Mouse (Mus musculus) urinary bladder, postnatal 10 days (tissue): ENCODE data around the gene Mrpl48.
"Not testable (repeated sequence)": the region's sequence is repeated elsewhere in the genome, so short reads cannot be mapped to it uniquely, and the experiment has no call there.

Experiments
- DNase-seq: peaks from one replicate; pipeline ENCODE4 v3.0.0; 2022; ENCODE audit warnings: low spot score

The Mrpl48 gene

DNA sequence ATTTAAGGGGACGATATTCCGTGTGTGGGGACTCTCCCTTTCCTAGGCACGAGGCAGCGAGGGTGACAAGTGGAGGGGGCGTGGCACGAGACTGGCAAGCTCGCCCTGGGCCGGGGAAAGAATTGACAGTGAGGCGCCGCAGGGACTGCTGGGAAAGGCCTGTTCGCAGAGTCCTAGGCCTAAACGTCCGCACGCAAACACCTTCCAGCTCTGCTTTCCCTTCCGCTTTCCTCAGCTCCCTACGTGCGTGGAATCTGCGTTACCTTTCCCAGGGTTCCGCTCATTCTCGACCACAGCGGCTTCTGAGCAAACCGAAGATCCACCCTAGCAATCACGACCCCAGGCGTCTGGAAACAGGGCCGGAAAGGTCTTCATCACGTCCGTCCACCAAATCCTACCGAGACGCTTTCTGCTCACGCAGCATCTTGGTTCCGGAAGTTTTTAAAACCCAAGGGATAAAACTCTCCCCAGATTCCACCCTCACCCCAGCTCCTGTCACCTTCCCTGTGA lies 25.3 kb downstream of the Mrpl48 start:
- peak; percentile 42 for DNase-seq

DNA sequence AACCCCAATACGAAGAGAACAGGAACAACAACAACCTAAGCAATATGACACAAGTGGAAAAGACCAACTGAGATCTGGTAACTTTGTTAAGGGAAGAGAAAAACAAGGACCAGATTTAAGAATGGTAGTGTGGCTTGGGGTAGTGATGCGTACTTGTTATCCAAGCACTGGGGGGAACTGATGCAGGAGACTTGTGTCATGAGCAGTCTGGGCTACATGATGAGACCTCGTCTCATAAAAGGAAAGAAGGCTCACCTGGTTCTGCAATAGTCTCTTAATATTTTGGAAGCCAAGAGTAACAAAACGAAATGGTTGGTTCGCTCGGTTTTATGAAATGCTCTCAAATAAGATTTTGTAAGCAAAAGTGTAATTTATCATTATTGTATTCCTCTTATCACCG lies 25.9 kb downstream of the Mrpl48 start:
- no peak for DNase-seq

DNA sequence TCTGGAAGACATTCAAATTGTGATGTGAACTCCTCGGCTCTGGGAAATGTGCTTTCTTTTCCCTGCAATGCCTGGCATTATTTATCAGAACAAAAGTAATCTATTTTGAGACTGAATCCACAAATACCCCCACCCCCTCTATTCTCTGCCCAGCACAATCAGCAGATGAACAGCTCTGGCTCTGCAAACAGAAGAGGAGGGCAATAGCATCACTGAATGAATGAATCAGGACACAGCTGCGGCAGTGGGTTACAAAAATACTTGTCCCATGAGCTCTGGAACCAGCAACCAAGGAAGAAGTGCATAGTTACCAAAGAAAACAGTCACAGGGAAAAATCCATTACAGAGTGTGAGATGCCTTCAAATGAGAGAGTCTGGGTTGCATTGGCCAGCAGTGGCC lies 29.3 kb downstream of the Mrpl48 start:
- no peak for DNase-seq

DNA sequence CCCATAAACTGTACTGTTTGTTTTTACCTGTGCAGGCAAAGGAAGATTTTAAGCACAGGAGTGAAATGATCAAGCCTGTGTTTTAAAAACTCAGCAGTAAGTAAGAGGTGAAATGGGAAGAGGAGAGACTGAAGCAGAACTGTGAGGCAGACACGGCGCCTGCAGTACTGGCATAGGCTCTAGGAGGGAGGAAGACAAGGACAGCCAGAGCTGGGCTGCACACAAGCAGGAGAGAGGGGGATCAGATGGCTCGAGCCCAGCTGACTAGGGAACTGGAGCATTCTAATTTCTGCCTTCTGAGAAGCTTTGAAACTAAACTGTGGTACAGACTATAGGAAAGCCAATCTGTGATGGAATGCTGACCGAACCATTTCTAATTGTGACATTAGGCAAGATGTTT lies 35.4 kb downstream of the Mrpl48 start:
- no peak for DNase-seq

DNA sequence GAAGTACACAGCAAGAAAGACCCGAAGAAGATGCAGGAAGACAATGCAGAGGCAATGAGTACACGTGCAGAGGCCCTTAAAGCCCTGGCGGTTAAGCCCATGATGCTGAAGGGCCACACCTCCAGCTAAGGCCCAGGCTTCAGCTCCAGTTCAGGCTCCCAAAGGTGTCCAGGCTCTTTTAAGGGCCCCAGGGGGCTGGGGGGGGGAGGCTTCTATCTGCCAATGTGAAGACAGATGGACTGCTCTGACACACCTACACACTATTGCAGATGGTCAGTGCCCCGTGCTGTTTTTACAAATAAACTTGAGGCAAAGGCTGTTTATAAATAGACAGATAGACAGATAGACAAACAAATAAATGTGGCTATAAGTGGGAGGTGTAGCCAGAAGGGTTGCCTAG lies 36.0 kb downstream of the Mrpl48 start:
- DNase-seq, result no peak

- DNase-seq, result no peak
These were observed 37.0 kb downstream of the Mrpl48 start for GRCm38 (mm10) chr7:100570930-100571715.

DNA sequence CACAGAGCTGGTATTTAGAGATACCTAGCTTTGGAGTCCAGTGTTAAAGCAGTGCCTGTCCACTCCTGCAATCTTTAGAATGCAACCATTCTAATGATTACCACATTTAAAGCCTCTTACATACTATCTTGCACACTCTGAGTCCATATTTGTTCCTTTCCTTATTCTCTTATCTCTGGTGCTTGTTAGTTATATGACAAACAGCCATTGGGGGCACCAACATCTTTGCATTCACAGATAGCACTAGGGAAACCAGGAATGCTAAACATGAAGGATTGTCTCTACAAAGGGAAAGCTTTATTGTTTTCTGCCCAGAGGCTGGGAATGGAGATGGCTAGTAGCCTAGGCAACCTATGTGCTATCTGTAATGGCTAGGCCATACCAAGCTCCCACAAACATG lies 38.2 kb downstream of the Mrpl48 start:
- DNase-seq, result no peak

- not testable (repeated sequence) for DNase-seq
These were observed 40.9 kb downstream of the Mrpl48 start for GRCm38 (mm10) chr7:100567238-100567637.

GRCm38 (mm10) chr7:100561861-100562587 lies 46.1 kb downstream of the Mrpl48 start:
- no peak for DNase-seq

DNA sequence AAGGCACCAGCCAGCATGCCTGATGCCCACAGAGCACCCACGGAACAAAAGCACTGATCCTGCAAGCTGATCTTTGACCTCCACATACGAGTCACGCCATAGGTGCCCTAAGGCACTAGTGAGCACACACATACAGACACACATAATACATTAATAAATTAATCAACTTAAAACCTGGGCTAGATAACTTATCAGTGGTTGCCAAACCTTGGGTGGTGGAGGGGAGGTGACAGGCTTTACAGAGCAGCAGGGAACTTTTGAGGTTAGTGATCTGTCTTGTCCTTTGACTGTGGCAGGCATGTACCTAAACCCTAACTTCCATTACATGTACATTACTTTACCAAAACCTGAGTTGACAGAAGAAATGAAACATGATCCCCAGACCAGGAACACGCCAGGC lies 48.8 kb downstream of the Mrpl48 start:
- no peak for DNase-seq

DNA sequence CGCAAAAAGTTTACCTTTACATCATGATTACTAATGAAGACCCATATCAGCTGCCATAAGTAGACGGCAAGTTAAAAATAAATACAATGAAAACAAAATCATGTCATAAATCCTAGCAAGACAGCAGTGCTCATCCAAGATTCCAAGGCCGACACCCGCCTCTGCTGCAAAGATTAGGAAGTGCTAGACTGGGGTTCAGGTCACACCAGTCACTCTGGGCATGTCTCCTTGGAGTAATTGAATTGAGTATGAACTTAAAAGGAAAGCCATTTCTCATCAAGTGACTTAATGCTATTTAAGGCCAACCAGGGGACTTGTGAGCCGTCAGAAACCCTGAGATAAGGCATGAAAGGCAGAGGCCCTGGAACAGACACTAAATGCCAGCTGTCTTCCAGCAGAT lies 50.9 kb downstream of the Mrpl48 start:
- no peak for DNase-seq

- no peak for DNase-seq
These were observed 52.6 kb downstream of the Mrpl48 start for GRCm38 (mm10) chr7:100555431-100555951.

- no peak for DNase-seq
These were observed 53.2 kb downstream of the Mrpl48 start for GRCm38 (mm10) chr7:100554939-100555338.

DNA sequence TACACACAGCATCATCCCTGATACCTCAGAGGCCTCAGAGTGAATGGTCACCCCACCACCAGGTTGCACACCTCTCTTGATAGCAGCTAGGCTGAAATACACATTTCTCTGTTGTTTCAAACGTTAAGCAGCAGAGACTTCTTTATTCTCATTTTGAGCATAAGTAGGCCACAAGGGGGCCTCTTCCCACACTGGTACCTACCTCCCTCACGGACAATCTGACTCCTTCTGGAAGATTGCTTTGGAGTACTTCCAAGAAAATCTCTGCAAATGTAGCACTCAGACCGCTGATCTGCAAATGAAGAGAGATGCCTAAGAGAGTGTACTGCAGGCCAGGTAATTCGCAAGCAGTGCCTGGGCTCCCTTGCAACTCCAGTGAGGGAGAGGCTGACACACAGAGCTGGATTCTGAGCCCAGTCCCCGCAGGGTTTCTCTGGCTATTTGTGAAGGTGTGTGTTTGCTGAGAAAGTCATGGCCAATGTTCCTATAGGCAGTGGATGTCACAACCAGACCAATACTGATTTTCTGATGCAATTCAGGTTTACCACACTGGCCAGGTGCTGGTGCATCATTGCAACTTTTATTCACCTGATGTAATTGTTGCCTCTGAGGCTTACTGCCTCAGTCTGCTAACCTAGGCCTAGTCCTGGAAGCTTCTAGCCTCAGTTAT lies 57.6 kb downstream of the Mrpl48 start:
- no peak for DNase-seq

DNA sequence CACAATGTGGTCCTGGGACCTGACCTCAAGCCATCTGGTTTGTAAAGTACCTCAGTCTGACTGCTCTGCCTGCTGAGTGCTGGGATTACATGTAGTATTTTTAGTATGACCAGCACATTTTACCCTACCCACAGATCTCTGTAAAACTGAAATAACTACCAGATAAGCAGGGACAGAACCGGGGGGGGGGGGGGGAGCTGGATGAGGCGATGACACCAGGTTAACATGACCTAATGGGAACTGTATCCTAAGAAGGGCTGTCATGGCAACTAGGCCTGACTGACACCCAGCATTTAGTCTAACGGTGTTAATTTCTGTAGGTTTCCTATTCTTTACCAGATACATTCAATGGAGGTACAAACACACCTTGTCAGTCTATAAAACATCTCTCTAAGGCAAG lies 58.3 kb downstream of the Mrpl48 start:
- DNase-seq, result no peak

GRCm38 (mm10) chr7:100547631-100548030 lies 60.5 kb downstream of the Mrpl48 start:
- no peak for DNase-seq

GRCm38 (mm10) chr7:100544437-100544836 lies 63.7 kb downstream of the Mrpl48 start:
- no peak for DNase-seq

DNA sequence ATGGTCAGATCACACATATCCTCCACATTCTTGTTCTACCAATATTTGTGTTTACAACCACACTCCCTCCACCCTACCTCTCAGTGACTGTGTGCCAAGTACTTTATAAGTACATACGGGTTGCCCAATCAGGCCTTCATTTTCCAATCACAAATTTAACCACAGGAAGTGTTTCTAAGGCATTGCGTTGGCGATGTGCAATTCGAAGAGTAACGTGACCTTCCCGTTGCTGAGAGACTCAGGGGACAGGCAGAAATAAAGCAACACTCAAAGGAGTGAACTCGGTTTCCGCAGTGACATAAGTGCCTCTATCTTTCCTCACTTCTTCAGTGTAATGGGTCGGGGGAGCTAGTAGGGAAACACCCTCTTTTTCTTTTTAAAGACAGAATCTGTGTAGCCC lies 68.6 kb downstream of the Mrpl48 start:
- no peak for DNase-seq

GRCm38 (mm10) chr7:100537519-100537902 lies 70.6 kb downstream of the Mrpl48 start:
- no peak for DNase-seq

- DNase-seq, result peak; percentile 15
These were observed 71.1 kb downstream of the Mrpl48 start, which contains the start of gene Coa4 for GRCm38 (mm10) chr7:100536804-100537518. Coa4 (plus strand) TSS chr7:100537071.

- DNase-seq, result no peak
These were observed 72.3 kb downstream of the Mrpl48 start for GRCm38 (mm10) chr7:100535831-100536230.

- DNase-seq, result no peak
These were observed 73.9 kb downstream of the Mrpl48 start for GRCm38 (mm10) chr7:100534216-100534615.
